Mouse (Mus musculus): ENCODE measurements around the gene Arhgap10. TPM values are rescaled to one million over a fixed set of nuclear protein-coding genes. Genes with fewer than 3 reads are reported as not detected.

Gene Arhgap10
- total RNA-seq, 4 experiments from 2014 or later, result 14.7 to 37.5 (median 18.3) TPM

DNA sequence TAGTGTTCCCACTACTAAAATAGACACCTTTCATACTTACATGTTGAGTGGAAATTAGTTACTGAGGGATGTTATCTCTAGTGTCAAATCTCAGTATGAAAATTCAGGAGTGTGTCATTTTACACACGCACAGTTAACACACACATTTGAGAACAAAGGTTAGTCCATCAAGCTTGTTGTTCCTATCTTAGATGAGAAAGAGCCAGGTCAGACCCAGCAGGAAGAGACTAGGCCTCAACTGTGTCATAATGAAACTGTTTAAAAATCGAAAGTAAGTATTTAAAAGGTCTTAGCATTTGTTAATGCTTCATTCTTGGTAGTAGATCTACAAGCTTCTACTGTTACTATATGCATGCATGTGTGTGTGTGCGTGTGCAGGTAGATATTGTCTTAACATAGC, 308.5 kb downstream of the Arhgap10 start:
- DNase-seq, result no peak

Other genes with a start within 250 kb of the Arhgap10 start
- 10 to 100 TPM; 17.0 to 21.5 (median 19.6) TPM for gene Prmt9, start 31.4 kb upstream of the Arhgap10 start, total RNA-seq (2022)
- 10 to 100 TPM; 37.3 to 45.0 (median 40.0) TPM for gene Tmem184c, start 92.7 kb upstream of the Arhgap10 start, total RNA-seq (2022)
- gene Ednra, start 206.5 kb upstream of the Arhgap10 start, total RNA-seq (2022), result 10 to 100 TPM; 22.5 to 31.6 (median 27.9) TPM